Mouse (Mus musculus) adrenal gland, postnatal 36 days (tissue): ENCODE results near the gene Ccdc8. TPM values are rescaled to one million over a fixed set of nuclear protein-coding genes. Genes with fewer than 3 reads are reported as not detected.

Source experiments
- DNase-seq, 2 experiments: peaks; one replicate each; pipeline ENCODE4 v3.0.0; 2021; ENCODE audit warnings: mixed read lengths in 1 of 2
- total RNA-seq, 2 experiments: library from RNA; stranded (reverse); gene quantifications; 2 replicates each; pipeline ENCODE4 v1.2.3; 2021

The Ccdc8 gene
- total RNA-seq, 2 experiments from 2014 or later = 19.2 to 28.1 TPM

DNA sequence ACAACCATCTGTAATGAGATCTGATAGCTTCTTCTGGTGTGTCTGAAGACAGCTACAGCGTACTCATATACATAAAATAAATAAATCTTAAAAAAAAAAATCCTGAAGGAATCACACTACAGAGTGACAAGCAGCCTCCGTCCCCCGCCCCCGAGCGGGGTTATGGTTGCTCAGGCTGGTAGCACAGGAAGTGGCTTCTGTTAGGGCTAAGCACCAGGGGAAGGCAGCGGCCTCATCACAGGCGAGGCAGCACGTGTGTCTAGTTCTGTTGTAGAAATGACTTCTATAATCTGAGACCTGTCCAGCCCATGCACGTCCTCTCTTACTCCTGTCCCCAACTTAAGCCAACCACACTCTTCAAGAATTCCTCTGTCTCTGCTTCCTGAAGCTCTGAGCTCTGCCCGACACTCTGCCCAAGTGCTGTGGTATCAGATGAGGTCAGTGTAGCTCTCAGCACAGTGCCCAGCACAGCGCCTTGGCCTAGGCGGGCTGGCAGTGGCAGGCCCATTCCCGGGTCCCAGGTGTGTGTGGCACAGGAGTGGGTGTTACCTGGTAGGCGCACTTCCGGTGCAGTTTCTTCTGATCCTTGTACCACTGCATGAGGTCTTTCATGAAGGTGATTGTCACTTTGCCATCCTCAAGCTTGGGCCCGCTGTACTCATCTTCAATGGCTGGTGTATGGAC, 17.0 kb downstream of the Ccdc8 start:
- DNase-seq = no peak

DNA sequence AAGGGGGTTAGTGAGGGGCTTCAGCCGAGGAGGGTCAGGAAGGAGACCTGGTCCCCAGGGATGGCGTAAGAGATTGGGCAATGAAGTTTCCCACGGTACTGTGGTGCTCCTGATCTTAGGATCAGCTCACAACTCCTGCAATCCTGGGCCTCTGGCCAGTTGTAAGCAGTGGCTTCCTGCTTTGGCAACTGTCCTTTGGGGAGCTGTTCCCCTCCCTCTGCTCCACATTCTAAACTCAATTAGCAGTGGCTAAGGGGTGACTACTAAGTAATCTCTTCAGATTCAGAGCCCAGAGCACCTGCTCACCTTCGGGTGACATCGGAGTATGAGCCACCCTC, 17.5 kb downstream of the Ccdc8 start:
- DNase-seq = no peak

DNA sequence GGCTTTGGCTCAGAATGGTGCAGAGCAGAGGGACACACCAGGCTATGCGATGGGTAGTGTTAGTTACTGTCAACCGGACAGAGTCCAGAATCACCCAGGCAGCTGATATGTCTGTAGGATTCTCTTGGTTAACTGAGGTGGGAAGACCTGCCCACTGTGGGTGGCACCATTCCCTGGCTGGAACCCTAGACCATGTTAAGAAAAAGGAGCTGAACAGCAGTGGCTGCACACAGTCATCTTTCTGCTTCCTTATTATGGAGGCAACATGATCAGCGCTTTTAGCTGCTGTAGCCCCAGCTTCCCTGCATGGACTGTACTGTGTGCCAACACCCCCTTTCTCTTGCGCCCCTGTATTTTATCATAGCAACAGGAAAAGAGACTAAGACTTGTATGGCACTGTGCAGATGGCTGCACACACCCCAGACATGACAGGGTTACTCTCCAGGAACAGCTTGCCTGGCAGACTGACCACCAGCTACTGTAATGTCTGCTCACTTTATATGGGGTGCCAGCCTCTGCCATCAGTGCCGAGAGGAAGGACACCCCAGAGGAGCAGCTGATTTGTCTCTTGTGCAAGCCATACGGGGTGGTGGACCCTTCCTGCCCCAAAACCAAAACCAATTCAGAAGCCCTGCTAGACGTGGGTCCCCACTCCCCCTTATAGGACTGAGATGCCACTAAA, 19.5 kb downstream of the Ccdc8 start:
- DNase-seq = no peak

DNA sequence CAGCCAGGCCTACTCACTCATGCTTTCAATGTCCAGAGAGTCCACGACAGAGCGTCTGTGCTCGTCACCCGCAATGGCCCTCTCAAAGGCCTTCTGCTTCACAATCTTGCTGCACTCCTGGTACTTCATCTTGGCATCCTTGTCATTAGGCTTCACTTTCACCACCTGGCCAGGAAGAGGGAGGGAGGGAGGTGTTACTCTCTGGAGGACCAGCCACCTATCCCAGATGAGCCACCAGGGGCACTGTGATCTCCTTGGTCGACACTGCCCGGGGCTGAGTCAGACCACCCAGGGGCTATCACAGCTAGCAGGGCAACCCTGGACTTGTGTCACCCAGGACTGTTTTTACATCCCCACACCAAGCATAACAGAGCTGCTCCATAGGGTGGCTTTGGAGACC, 22.9 kb downstream of the Ccdc8 start:
- DNase-seq = no peak

DNA sequence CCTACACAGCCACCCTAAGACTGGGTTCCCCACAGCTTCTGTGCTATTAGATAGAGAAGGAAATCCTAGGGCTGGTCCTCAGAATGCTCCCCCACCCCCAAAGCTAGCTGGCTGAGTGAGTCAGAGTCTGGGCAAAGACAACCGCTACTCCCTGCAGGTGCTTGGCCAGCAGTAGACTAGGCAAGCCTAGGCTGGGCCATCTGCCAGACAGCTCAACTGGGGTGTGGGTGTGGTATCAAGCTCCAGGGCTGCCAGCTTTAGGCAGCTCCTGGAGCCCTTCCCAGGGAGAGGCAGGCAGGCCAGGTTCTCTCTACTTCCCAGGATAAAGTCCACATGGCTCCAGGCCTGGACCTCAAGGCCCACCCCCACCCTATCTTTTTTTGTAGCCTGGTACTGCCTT, 24.5 kb downstream of the Ccdc8 start:
- DNase-seq = peak; percentile 94 to 96

DNA sequence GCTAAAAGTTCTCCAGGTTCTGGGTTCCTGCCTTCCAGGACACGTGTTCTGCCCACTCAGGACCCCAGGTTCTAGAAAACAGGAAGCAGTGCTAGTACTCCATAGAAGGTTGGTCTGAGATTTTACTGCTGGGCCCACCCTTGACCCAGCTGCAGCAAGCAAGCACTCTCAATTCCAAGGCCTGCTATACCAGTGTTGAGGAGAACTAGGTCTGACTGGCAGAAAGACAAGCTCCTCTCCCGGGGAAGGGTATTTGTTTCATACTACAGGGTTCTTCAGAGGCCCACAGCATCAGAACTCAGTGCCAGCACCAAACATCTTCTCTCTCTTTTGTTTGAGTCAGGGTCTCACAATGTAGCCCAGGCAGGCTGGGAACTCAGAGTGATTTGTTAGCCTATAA, 25.4 kb downstream of the Ccdc8 start:
- DNase-seq = no peak

DNA sequence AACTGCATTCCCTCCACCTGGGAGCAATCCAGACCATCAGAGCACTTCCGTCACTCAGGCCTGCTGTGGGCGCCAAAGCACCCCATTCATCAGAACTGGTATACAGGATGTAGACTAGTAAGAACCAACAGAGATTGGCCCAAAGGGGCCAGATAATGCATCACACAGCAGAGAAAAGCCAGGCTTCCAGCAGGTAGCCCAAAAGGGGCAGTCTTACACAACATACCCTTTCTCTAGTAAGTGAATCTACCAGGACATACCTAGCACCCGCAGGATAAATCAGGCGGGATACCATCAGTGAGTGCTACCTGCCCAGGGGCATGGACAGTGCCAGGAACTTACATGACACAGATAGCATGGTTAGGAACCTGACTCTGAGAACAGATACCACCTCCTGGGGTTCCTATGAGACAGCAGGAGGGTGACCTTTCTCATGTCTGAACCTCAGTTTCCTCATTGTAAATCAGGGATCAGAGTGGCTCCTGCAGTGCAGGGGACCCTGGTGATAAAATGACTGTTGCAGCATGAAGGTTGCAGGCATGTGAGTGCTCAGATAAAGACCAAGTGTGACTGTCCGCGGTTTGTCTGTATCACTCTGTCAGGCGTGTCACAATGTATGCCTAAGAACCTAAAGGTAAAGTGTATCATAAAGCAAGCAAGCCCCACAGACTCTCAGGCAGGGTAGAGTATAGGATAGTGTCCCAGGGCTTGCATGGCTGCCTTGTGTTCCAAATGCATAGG, 27.1 kb downstream of the Ccdc8 start:
- DNase-seq = no peak

DNA sequence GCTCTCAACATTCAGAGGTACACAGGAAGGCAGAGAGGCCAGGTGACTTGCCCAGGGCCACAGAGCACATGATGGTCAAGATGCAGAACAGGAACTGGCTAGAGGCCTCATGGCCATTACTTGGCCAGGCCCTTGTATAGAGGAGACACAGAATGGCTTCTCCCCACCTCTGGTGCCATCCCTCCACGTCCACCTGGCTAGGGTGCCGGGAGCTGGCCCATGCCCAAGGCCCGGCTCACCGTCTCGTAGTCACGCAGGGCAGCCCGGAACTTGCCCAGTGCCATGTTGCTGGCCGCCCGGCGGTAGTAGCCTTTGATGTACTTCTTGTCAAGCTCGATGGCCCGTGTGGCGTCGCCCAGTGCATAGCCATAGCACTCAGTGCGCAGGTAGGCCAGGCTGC, 29.7 kb downstream of the Ccdc8 start:
- no peak for DNase-seq

DNA sequence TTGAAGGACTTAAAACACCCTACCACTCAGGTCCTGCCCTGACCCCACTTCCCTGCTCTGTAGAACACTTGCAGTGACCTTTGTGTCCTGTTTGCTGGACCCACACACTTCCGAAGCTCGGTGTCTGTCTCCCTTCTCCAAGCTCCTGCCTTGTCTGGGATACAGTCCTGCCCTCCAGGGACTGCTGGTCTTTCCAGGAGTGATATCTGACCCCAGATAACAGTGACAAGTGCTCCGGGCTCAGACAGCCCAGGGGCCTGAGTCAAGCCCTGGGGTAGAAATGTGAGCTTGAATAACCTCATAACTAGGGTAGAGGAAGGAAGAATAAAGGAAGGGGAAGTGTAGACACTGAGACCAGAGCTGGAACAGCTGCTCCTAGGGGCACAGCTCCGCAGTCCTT, 31.2 kb downstream of the Ccdc8 start:
- no peak for DNase-seq

DNA sequence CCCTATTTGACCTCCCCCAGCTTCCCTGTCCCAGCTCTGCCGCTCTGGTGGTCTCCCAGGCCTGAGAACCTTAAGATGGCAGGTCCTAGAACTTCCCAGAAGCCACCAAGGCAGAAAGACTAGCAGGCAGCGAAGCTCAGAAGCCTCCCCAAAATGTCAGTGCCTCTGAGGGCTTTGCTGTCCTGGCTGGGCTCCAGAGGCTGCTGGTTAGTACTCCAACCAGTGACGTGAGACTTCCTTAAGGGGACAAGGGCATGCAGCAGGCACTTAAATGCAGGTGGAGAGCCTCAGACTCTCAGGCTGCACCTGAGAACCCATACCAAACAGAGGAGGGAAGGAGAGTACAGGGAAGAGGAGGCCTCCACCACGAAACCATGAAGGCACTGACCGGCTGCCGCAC, 31.6 kb downstream of the Ccdc8 start:
- DNase-seq = peak; percentile 48 to 57

DNA sequence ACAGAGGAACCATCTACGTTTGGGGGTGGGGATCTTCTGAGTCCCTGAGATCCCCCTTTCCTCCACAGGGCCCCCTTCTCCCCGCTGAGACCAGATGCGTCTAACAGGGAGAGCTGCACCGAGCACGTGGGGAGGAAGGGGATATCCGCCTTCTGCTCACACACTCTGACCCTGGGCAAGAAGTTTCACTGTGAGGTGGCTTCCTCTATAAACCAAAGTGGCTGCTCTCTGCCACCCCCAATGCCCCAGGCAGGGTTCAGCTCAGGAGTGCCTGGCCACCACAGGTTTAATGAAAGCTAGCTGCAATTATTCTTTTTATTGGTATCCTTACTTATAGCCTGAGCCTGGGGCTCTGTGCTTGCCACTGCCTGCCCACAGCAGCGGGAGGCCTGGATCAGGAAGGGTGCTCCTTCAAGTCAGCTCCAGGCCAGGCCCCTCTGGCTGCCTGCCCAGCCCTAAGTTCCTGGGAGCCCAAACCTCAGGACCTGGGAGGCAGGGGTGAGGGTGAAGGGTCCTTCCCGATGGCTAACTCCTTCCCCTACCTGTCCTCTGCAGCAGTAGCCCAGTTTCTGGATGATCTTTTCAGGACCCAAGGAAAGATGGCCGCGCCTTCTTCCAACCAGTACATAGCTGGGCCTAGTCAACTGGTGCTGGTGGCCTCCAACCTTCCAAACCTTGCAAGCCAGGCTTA, 32.5 kb downstream of the Ccdc8 start:
- peak in 1 of 2 experiments; percentile 55 for DNase-seq

DNA sequence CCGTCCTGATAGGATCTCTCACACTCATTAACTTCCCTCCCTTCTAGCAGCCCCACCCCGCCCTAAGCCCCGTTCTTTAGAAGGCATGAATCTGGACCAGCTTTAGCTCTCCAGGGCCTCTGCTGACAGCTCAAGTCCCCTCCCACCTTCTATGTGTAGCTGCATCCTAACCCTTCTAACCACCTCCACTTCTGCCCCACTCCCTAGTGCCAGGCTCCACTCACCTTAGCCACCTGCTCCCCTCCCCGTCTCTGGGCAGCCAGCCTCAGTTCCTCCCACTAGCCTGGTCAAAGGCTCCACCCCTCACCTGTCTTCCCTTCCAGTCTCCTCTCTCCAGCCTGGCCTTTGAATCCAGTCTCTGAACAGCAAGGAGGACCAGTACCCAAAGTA, 33.0 kb downstream of the Ccdc8 start:
- DNase-seq = no peak

DNA sequence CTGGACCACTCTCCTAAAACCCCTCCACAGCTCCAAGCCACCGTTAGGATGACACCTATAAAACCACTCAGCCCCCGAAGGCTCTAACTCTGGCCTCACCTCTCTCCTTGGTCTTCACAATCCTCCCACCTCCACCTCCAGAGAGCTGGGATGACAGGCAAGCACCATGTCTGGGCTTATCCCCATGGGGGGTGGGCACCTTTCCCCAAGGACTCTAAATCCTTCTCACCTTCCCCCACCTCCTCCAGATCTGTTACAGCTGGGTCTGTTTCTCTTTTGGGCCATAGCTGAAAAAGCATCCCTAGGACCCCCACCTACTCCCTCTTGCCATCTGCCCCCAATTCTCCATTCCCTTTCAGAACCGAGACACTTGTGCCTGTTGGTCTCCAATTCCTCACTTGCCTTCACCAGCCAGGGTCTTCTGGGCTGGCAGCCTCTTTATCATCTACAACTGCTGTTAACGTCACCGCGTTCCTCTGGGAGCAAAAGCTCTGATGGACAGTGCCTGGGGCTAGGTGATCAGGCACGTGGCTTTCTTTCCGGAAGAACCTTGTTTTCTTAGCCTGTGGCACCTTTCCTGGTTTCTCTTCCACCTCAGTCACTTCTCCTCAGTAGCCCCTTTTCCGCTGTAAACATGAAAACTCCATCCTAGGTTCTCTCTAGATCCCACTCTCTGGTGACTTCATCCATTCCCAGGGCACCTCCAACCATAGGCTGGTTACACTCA, 33.6 kb downstream of the Ccdc8 start:
- no peak for DNase-seq

DNA sequence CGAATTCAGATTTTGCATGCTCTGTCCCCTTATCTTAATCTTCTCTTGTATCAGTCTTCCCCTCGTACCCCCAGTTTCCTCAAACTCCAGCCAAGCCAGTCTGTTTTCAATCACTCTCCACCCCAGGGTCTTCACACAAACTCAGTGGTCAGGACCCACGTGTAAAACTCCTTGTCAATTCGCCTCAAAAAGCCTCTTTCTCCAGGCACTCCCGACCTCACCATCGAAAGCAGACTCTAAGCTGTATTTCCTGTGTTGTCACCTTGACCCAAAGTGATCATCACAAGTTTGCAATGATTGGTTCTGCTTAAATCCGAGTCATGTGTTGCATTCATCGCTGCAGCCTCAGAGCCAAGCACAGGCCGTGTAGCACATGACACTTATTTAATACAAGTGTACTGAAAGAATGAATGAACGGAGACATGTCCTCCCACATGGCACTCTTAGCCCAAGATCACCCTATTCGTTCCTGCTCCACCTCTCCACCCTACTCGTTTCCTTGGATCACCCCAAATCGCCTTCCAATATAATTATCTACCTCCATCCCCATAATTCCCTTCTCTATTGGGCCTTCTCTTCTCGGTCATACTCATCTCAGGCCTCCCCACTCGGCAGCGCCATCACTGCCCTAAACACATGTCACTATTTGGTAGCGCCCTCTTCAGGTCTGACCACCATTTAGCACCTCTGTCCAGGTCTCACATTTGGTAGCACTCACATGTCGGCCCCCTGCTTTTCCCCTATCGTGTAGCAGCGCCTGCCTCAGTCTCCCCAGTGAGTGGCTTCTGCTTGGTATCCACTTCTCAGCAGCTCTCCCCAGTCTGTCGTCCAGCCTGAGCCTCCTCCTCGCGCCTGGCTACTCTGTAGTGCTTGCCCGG, 34.4 kb downstream of the Ccdc8 start:
- no peak for DNase-seq

DNA sequence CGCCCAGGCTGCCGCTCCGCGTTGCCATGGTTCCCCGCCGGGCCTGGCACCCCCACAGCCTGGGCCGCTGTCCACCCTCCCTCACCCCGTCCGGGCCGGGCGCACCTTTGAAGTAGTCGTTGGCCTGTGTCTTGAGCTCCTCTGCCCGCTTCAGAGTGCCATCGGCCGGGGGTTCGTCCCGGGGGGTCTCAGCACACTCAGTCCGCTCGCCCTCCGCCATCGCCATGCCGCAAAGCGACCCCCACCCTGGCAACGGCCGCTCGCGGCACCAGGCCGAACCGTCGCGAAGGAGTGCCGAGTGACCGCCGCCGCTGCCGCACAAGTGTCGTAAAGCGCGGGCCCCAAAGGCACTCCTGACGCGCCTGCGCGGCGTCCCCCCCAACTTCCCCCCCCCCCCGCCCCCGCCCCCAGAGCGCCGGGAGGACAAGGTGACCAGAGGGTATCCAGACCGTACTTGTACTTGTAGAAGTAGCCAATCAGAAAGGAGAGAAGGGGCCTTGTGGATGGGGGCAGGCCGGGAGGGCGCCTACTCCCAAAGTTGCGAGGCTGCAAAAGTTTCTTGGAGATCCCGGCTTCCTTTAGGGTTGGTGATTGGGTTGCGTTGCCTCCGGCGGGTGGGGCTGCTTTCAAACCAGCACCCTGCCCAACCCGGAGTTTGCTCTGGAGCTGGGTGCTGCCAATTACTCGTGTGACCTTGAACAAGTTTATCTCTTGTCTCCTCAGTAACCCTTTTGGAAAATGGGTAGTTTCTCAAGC, 35.3 kb downstream of the Ccdc8 start, which contains the start of gene Ppp5c:
TSS of gene Ppp5c (minus strand) at position 337 of the 756 bp plus-strand sequence.
- peak; percentile 93 to 94 for DNase-seq

DNA sequence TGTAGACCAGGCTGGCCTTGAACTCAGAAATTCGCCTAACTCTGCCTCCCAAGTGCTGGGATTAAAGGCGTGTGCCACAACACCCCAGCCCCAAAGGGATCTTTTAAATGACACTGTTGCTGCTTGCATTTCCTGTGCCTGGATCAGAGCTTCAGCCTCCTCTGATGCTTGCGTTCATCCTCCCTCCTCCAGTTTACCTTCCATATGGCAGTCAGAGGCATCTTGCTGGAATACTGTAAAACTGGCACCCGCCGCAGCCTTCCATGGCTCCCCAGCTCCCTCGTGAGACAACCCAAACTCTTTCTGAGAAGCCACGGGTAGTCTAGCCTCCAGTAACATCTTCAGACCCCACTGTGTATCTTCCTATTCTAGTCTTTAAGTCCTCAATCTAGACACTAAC, 36.4 kb downstream of the Ccdc8 start:
- DNase-seq = no peak

DNA sequence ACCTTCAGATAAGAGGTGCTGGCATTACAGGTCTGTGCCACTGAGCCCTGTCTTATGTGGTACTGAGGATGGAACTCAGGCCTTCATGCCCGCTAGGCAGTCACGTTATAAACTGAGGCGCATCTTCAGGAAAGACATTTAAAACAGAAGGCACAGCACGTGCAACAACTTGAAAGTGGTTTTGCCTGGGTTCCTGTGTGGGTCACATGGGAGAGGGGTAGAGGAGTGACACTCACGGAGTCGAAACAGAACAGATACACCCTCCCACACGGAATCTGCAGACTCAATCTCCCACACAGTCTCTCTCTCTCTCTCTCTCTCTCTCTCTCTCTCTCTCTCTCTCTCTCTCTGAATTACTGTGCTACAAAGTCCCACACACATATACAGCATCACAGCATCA, 37.7 kb downstream of the Ccdc8 start:
- no peak for DNase-seq

DNA sequence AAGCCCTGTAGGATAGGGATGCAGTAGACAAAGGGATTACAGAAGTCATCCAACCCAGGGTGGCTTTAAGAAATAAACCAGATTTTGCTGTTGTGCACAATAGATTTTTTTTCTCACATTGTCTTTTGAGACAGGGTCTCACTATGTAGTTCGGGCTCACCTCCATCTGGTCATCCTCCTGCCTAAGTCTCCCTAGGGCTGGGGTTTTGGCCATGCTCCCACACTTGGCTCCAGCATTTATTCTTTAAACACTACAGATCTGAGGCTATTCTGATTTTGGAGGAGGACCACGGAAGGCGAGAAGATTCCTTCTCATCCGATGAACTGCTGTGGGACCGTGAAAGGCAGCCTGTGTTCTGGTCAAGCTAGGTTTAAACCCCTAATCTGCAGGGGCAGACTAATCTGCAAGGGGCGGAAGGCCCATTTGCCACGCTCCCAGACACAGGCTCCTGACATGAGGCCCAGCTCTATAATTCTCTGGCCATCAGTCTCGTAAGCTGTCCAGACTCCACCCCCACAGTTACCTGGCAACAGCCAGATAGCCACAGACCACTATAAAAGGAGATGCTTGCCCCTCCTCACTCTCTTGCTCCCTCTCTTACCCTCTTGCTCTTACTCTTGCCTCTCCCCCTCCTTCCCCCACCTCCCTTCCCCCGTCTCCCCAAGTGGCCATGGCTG, 45.6 kb downstream of the Ccdc8 start:
- DNase-seq = no peak

DNA sequence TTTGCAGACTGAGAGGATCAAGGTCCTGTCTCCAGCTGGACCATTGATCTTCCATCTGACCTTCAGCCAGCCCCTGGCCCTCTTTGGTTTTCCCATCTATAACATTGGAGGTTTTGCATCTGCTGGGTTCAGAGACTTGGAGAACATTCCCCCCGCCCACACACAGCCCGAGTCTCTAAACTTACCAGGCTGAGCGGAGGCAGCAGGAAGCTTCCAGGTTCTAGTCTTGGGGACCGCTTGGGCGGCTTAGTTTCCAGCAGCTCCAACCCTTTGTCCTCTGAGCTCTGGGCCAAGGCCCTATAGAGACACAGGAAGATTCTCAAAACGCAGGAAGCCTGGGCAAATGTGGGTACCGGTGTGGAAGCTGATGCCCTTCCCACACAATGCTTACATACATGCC, 46.9 kb downstream of the Ccdc8 start:
- no peak for DNase-seq

DNA sequence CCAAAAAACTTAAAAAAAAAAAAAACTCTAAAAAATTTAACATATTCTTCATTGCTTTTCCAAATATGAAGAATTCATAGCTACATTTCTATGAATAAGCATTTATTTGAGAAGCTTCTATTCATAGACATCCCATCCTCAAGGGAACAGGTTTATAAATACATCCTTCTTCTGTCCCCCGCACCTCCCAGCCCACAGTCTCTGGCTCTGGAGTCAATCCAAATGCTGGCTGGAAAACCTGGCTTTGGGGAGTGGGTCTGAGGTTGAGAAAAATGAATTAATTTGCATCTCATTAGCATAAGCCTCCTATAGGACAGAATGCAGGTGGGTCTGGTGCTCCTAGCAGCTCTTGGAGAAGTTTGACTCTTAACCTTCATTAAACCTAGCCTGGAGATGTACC, 53.2 kb downstream of the Ccdc8 start:
- no peak for DNase-seq
